Mouse (Mus musculus): ENCODE data around the gene Chn2. TPM values are rescaled to one million over a fixed set of nuclear protein-coding genes. Genes with fewer than 3 reads are reported as not detected.
A peak's percentile ranks its signal among the peaks of the same experiment; 100 is the strongest.

Chn2 gene
- polyA plus RNA-seq, 1 experiment from 2014 or later, result 29.2 TPM

GRCm38 (mm10) chr6:54224325-54224724, 185.0 kb downstream of the Chn2 start:
- Histone ChIP-seq H3K9ac (ENCODE audit: low read depth, low read length) (no peak overlapping the region), H3K4me3 (ENCODE audit: low read depth, low read length) (no peak overlapping the region), H3K27me3 (ENCODE audit: control insufficient read depth, insufficient read depth, low read depth, low read length) (no peaks in the 10 kb centered on the region; the same call in 1 of the 2 replicates), H3K4me2 (ENCODE audit: low read length) (no peak overlapping the region), H3K9me3 (replicated peaks; ENCODE audit: control insufficient read depth, low read length, poor library complexity, severe bottlenecking) (no peaks in the 10 kb centered on the region), H3K27ac (ENCODE audit: low read length) (no peak overlapping the region), H3K4me1 (ENCODE audit: control insufficient read depth, insufficient read depth, low read length) (peaks cover 12% of the 10 kb centered on the region), H3K36me3 (ENCODE audit: control insufficient read depth, insufficient read depth, low read length) (0 out of 2 replicates have a peak, but pooled peaks cover 3% of the 10 kb centered on the region)
- 46% methylated on average over 11 of the region's 11 CpGs for WGBS
- ATAC-seq, result no peak

- no peak for ATAC-seq
- no peak overlapping the region for H3K4me3 ChIP-seq (ENCODE audit: low read depth, low read length)
- no peak overlapping the region for H3K27ac ChIP-seq (ENCODE audit: low read length)
- H3K27me3 ChIP-seq (ENCODE audit: control insufficient read depth, insufficient read depth, low read depth, low read length), result no peaks in the 10 kb centered on the region; the same call in 1 of the 2 replicates
- no peak overlapping the region for H3K9ac ChIP-seq (ENCODE audit: low read depth, low read length)
- H3K4me2 ChIP-seq (ENCODE audit: low read length), result no peak overlapping the region
- 39% methylated on average over 4 of the region's 4 CpGs for WGBS
- H3K9me3 ChIP-seq (replicated peaks; ENCODE audit: control insufficient read depth, low read length, poor library complexity, severe bottlenecking), result no peaks in the 10 kb centered on the region
- H3K36me3 ChIP-seq (ENCODE audit: control insufficient read depth, insufficient read depth, low read length), result 0 out of 2 replicates have a peak, but pooled peaks cover 3% of the 10 kb centered on the region
- peaks cover 12% of the 10 kb centered on the region for H3K4me1 ChIP-seq (ENCODE audit: control insufficient read depth, insufficient read depth, low read length)
These were observed 186.0 kb downstream of the Chn2 start for GRCm38 (mm10) chr6:54225327-54225726.

GRCm38 (mm10) chr6:54227061-54227460, 187.7 kb downstream of the Chn2 start:
- Histone ChIP-seq H3K4me2 (ENCODE audit: low read length) (no peak overlapping the region), H3K9me3 (replicated peaks; ENCODE audit: control insufficient read depth, low read length, poor library complexity, severe bottlenecking) (no peaks in the 10 kb centered on the region), H3K4me3 (ENCODE audit: low read depth, low read length) (no peak overlapping the region), H3K36me3 (ENCODE audit: control insufficient read depth, insufficient read depth, low read length) (no peaks in the 10 kb centered on the region), H3K9ac (ENCODE audit: low read depth, low read length) (no peak overlapping the region), H3K27ac (ENCODE audit: low read length) (no peak overlapping the region), H3K4me1 (ENCODE audit: control insufficient read depth, insufficient read depth, low read length) (peaks cover 12% of the 10 kb centered on the region), H3K27me3 (ENCODE audit: control insufficient read depth, insufficient read depth, low read depth, low read length) (no peaks in the 10 kb centered on the region; the same call in 1 of the 2 replicates)
- WGBS, result 93% methylated on average over 3 of the region's 3 CpGs
- ATAC-seq, result no peak

DNA sequence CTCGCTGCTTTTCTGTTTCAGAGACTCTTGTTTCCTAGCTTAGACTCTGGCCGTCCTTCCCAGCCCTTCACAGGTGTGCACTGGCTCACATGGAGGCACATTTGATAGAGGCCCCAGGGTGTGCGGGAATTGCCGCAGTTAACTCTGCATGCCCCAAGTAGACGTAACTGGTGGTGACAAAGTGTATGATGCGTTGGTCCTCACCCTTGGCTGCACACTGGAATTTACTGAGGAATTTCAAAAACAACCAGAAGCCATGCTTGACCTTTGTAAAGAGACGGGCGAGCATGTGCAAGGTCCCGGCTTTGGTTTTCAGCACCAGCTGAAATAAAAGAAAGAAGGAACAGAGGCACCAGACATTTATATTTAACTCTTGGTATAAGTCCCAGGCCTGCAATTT, 189.1 kb downstream of the Chn2 start:
- H3K4me3 ChIP-seq (ENCODE audit: low read depth, low read length), result no peak overlapping the region
- H3K9me3 ChIP-seq (replicated peaks; ENCODE audit: control insufficient read depth, low read length, poor library complexity, severe bottlenecking), result no peaks in the 10 kb centered on the region
- H3K9ac ChIP-seq (ENCODE audit: low read depth, low read length), result no peak overlapping the region
- no peaks in the 10 kb centered on the region; the same call in 1 of the 2 replicates for H3K27me3 ChIP-seq (ENCODE audit: control insufficient read depth, insufficient read depth, low read depth, low read length)
- H3K4me1 ChIP-seq (ENCODE audit: control insufficient read depth, insufficient read depth, low read length), result peaks cover 12% of the 10 kb centered on the region
- WGBS, result 48% methylated on average over 9 of the region's 9 CpGs
- no peaks in the 10 kb centered on the region for H3K36me3 ChIP-seq (ENCODE audit: control insufficient read depth, insufficient read depth, low read length)
- no peak overlapping the region for H3K4me2 ChIP-seq (ENCODE audit: low read length)
- peak; percentile 41; the same call in 1 of the 2 replicates for ATAC-seq
- no peak overlapping the region for H3K27ac ChIP-seq (ENCODE audit: low read length)

DNA sequence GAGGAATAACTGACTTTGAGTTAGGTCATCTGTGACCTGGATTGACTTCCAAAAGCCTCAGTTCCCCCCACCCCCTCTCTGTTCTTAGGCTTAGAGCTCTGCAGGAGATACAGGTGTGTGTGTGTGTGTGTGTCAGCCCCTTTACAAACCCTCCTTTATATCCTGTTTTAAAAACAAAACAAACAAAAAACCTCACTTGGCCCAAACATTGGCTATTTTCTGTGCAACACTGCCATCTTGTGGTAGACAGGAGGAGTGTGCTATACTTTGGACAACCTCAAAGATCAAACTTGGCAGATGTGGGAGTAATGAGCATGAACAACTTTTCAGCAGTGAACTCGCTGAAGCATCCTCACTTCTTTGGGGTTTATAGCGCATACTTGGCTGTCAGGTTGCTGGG, 189.5 kb downstream of the Chn2 start:
- Histone ChIP-seq H3K4me2 (ENCODE audit: low read length) (no peak overlapping the region), H3K27me3 (ENCODE audit: control insufficient read depth, insufficient read depth, low read depth, low read length) (no peaks in the 10 kb centered on the region; the same call in 1 of the 2 replicates), H3K4me1 (ENCODE audit: control insufficient read depth, insufficient read depth, low read length) (peaks cover 12% of the 10 kb centered on the region), H3K4me3 (ENCODE audit: low read depth, low read length) (no peak overlapping the region), H3K9me3 (replicated peaks; ENCODE audit: control insufficient read depth, low read length, poor library complexity, severe bottlenecking) (no peaks in the 10 kb centered on the region), H3K9ac (ENCODE audit: low read depth, low read length) (no peak overlapping the region), H3K27ac (ENCODE audit: low read length) (no peak overlapping the region), H3K36me3 (ENCODE audit: control insufficient read depth, insufficient read depth, low read length) (no peaks in the 10 kb centered on the region)
- peak; percentile 46; the same call in 1 of the 2 replicates for ATAC-seq
- 2% methylated on average over 2 of the region's 2 CpGs for WGBS

- Histone ChIP-seq H3K36me3 (ENCODE audit: control insufficient read depth, insufficient read depth, low read length) (no peaks in the 10 kb centered on the region), H3K27me3 (ENCODE audit: control insufficient read depth, insufficient read depth, low read depth, low read length) (no peaks in the 10 kb centered on the region; the same call in 1 of the 2 replicates), H3K4me1 (ENCODE audit: control insufficient read depth, insufficient read depth, low read length) (peaks cover 4% of the 10 kb centered on the region; the same call in 1 of the 2 replicates), H3K9ac (ENCODE audit: low read depth, low read length) (no peak overlapping the region), H3K4me2 (ENCODE audit: low read length) (no peak overlapping the region), H3K27ac (ENCODE audit: low read length) (no peak overlapping the region), H3K9me3 (replicated peaks; ENCODE audit: control insufficient read depth, low read length, poor library complexity, severe bottlenecking) (no peaks in the 10 kb centered on the region), H3K4me3 (ENCODE audit: low read depth, low read length) (no peak overlapping the region)
- 77% methylated on average over 13 of the region's 13 CpGs for WGBS
- no peak for ATAC-seq
These were observed 192.6 kb downstream of the Chn2 start for GRCm38 (mm10) chr6:54231769-54232558.

DNA sequence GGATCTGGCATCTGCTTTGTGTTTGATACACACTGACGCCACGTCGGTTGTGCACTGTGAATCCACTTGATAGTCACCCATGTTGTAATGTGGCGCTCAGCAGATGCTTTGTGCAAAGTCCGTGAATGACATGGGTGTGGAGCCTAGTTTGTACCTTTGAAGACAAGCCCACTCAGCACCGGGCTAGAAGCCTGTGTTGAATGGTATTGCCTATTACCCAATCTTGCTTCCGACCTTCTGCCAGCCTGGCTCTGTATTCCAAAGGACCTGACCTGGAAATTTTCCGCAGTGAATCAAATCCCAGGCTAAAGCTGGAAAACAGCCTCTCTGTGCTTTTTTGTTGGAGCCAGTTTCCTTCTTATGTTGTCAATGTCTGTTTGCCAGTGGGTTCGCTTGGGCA, 197.1 kb downstream of the Chn2 start:
- WGBS, result 94% methylated on average over 9 of the region's 9 CpGs
- Histone ChIP-seq H3K4me2 (ENCODE audit: low read length) (no peak overlapping the region), H3K4me3 (ENCODE audit: low read depth, low read length) (no peak overlapping the region), H3K27me3 (ENCODE audit: control insufficient read depth, insufficient read depth, low read depth, low read length) (no peaks in the 10 kb centered on the region), H3K4me1 (ENCODE audit: control insufficient read depth, insufficient read depth, low read length) (no peaks in the 10 kb centered on the region), H3K27ac (ENCODE audit: low read length) (no peak overlapping the region), H3K9me3 (replicated peaks; ENCODE audit: control insufficient read depth, low read length, poor library complexity, severe bottlenecking) (no peaks in the 10 kb centered on the region), H3K9ac (ENCODE audit: low read depth, low read length) (no peak overlapping the region), H3K36me3 (ENCODE audit: control insufficient read depth, insufficient read depth, low read length) (0 out of 2 replicates have a peak, but pooled peaks cover 2% of the 10 kb centered on the region)
- ATAC-seq, result no peak

DNA sequence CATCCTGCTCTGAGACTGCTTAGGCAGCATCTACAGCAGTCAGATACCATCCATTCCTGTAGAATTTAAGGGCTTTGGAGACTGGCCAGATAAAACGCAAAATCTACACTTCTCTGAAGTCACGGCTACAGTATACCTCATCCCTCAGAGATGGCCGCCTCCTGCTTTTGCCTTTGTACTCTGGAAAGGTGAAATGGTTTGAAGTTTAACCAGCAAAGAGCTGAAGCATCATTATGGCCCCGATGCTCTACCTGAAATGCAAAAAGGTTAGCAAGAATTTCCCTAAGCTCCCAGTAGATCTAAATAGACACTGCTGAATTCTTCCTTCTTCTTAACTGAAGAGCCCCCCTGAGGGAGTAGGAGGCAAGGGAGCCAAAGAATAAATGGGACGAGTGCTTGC, 202.4 kb downstream of the Chn2 start:
- H3K27me3 ChIP-seq (ENCODE audit: control insufficient read depth, insufficient read depth, low read depth, low read length), result no peaks in the 10 kb centered on the region
- no peaks in the 10 kb centered on the region for H3K9me3 ChIP-seq (replicated peaks; ENCODE audit: control insufficient read depth, low read length, poor library complexity, severe bottlenecking)
- no peak overlapping the region; the same call in 1 of the 2 replicates for H3K27ac ChIP-seq (ENCODE audit: low read length)
- no peak overlapping the region for H3K4me3 ChIP-seq (ENCODE audit: low read depth, low read length)
- 0 out of 2 replicates have a peak, but pooled peaks cover 2% of the 10 kb centered on the region for H3K36me3 ChIP-seq (ENCODE audit: control insufficient read depth, insufficient read depth, low read length)
- WGBS, result 64% methylated on average over 5 of the region's 5 CpGs
- 0 out of 2 replicates have a peak, but pooled peaks have one; percentile 42 for ATAC-seq
- H3K4me1 ChIP-seq (ENCODE audit: control insufficient read depth, insufficient read depth, low read length), result no peaks in the 10 kb centered on the region; the same call in 1 of the 2 replicates
- H3K9ac ChIP-seq (ENCODE audit: low read depth, low read length), result no peak overlapping the region
- no peak overlapping the region for H3K4me2 ChIP-seq (ENCODE audit: low read length)

DNA sequence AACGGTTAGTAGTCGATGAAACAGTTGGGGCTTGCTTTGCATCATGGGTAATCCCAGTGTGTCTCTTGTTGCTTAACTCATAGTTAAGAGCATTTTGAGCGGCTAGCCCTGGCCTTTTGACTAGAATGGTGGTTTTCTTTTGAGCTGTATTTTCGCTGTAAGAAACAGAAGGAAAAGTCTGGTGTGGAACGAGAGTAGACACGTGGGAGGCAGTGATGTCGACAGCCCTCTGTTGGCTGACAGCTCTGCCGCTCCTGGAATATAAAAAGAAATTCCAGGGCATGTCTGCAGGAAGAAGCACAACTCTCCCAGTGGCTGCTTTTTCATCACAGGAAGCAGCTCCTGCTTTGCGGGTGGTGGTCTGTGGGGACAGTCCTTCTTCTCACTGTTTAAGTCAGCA, 202.9 kb downstream of the Chn2 start:
- Histone ChIP-seq H3K36me3 (ENCODE audit: control insufficient read depth, insufficient read depth, low read length) (0 out of 2 replicates have a peak, but pooled peaks cover 2% of the 10 kb centered on the region), H3K4me2 (ENCODE audit: low read length) (no peak overlapping the region), H3K4me3 (ENCODE audit: low read depth, low read length) (no peak overlapping the region), H3K4me1 (ENCODE audit: control insufficient read depth, insufficient read depth, low read length) (no peaks in the 10 kb centered on the region; the same call in 1 of the 2 replicates), H3K9ac (ENCODE audit: low read depth, low read length) (no peak overlapping the region), H3K27ac (ENCODE audit: low read length) (no peak overlapping the region), H3K9me3 (replicated peaks; ENCODE audit: control insufficient read depth, low read length, poor library complexity, severe bottlenecking) (no peaks in the 10 kb centered on the region), H3K27me3 (ENCODE audit: control insufficient read depth, insufficient read depth, low read depth, low read length) (no peaks in the 10 kb centered on the region)
- WGBS, result 58% methylated on average over 9 of the region's 9 CpGs
- no peak for ATAC-seq

Data from midbrain, embryonic 16.5 days (tissue).